8 mouse cellular contexts compared by ENCODE assay signal in the genomic region with DNA sequence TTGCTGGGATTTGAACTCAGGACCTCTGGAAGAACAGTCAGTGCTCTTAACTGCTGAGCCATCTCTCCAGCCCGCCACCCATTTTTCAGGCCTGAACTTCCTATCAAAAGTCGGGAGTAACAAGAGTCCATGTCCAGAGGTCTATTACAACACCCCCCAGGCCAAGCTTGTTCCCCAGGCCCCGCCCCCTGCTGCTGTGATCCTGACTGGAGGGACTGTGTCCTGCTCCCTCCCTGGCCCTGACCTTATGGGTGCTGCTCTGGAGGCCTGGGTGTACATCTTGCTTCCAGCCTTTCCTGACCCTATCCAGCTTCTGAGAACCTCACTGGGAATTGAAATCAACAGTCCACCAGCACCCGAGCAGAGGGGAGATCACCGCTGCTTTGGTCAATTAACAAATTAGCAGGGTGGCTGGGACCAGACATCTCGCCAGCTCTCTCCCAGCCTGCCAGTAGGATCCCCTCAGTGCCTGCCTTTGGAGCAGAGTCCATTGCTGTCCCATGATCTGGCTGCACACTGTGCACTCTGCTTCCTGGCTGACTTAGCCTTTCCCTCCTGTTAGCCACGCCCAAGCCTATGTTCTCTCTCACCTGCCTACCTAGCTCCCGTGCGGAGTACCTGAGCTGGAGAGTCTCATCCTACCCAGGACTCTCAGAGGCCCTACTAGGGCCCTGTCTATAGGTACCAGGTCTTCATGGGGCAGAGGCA. TPM values are rescaled to one million over a fixed set of nuclear protein-coding genes. Genes with fewer than 3 reads are reported as not detected.
DNase-seq lines count a peak whose midpoint lies in the region; ATAC-seq lines count a peak whose summit lies in the region.

No protein-coding gene starts in this region.

- intact Hi-C loops in heart, postnatal 36 days (cut with DNase I) = no loop called here

- peak overlapping the region; percentile 63; the same call in 1 of the 2 replicates for H3K27ac ChIP-seq in limb, embryonic 13.5 days

- no peak for ATAC-seq in limb, embryonic 13.5 days (ENCODE audit: low FRiP score, low read depth)

- 70% methylated on average over 9 of the region's 9 CpGs for WGBS in limb, embryonic 13.5 days

- H3K36me3 ChIP-seq in limb, embryonic 13.5 days = peaks cover 42% of the 10 kb centered on the region

- no peaks in the 10 kb centered on the region for H3K9me3 ChIP-seq in limb, embryonic 13.5 days

- no peaks in the 10 kb centered on the region for H3K27me3 ChIP-seq in limb, embryonic 13.5 days

- peak; percentile 96 for DNase-seq in heart, adult 11 months
- DNase-seq in heart, postnatal 36 days = no peak
- DNase-seq in testis, postnatal 10 days (ENCODE audit: low spot score) = peak; percentile 73
- DNase-seq in testis, postnatal 14 days (ENCODE audit: low spot score) = no peak
- DNase-seq in adrenal gland, postnatal 10 days = no peak
- no peak for DNase-seq in ovary, adult 18-20 months (ENCODE audit: low spot score)
- DNase-seq in c-Kit-positive CD71-positive TER-119-positive erythroid progenitor cells, embryonic 14.5 days (ENCODE audit: low spot score) = no peak

- no peak overlapping the region for H3K4me3 ChIP-seq in limb, embryonic 13.5 days

- no peak overlapping the region for H3K9ac ChIP-seq in limb, embryonic 13.5 days

- H3K4me2 ChIP-seq in limb, embryonic 13.5 days (replicated peaks) = no peak overlapping the region

- peaks cover 53% of the 10 kb centered on the region for H3K4me1 ChIP-seq in limb, embryonic 13.5 days

RNA-seq across cellular contexts. Expression of a gene that starts 30.4 kb away (rescaled TPM):
- total RNA-seq in heart, postnatal 36 days (2021) = 10 to 100 TPM; 25.0 to 33.3 TPM
- polyA plus RNA-seq in limb, embryonic 13.5 days (2015; fragmentation: Nextera tagmentation; extraction: Ambion mirVana) = 49.8 and 54.9 TPM in 2 replicates
- total RNA-seq in adrenal gland, postnatal 10 days (2021) = 10 to 100 TPM; 49.0 to 63.5 TPM

RNA-seq across cellular contexts. Expression of a gene that starts 31.4 kb away (rescaled TPM):
- 1 to 10 TPM; 4.0 TPM for total RNA-seq in heart, postnatal 36 days (2021)
- 32.4 and 32.5 TPM in 2 replicates for polyA plus RNA-seq in limb, embryonic 13.5 days (2015; fragmentation: Nextera tagmentation; extraction: Ambion mirVana)
- total RNA-seq in adrenal gland, postnatal 10 days (2021) = 10 to 100 TPM; 15.8 to 23.8 TPM

RNA-seq across cellular contexts. Expression of a gene that starts 33.9 kb away (rescaled TPM):
- total RNA-seq in heart, postnatal 36 days (2021) = 100 to 1,000 TPM; 188 to 208 TPM
- 451 and 463 TPM in 2 replicates for polyA plus RNA-seq in limb, embryonic 13.5 days (2015; fragmentation: Nextera tagmentation; extraction: Ambion mirVana)
- total RNA-seq in adrenal gland, postnatal 10 days (2021) = 100 to 1,000 TPM; 248 to 255 TPM

RNA-seq across cellular contexts. Expression of a gene that starts 34.6 kb away (rescaled TPM):
- 10 to 100 TPM; 74.5 to 78.2 TPM for total RNA-seq in heart, postnatal 36 days (2021)
- 27.1 and 28.2 TPM in 2 replicates for polyA plus RNA-seq in limb, embryonic 13.5 days (2015; fragmentation: Nextera tagmentation; extraction: Ambion mirVana)
- total RNA-seq in adrenal gland, postnatal 10 days (2021) = 10 to 100 TPM; 62.1 to 77.3 TPM

RNA-seq across cellular contexts. Expression of a gene that starts 60.0 kb away (rescaled TPM):
- total RNA-seq in heart, postnatal 36 days (2021) = 10 to 100 TPM; 43.9 to 44.3 TPM
- polyA plus RNA-seq in limb, embryonic 13.5 days (2015; fragmentation: Nextera tagmentation; extraction: Ambion mirVana) = 45.8 and 48.7 TPM in 2 replicates
- 100 to 1,000 TPM; 143 to 149 TPM for total RNA-seq in adrenal gland, postnatal 10 days (2021)

Comparison
In these comparisons a context has a peak if more than half of its experiments do, and no peak if none do; other contexts are left out.
1. DNase-seq: peak in heart, adult 11 months (single experiment) and testis, postnatal 10 days (single experiment); none in heart, postnatal 36 days (0 of 2), testis, postnatal 14 days (single experiment), adrenal gland, postnatal 10 days (single experiment), ovary, adult 18-20 months (single experiment) and c-Kit-positive CD71-positive TER-119-positive erythroid progenitor cells, embryonic 14.5 days (single experiment).